Mouse (Mus musculus) heart, adult 18-20 months (tissue): ENCODE data around the gene Slc36a4. TPM values are rescaled to one million over a fixed set of nuclear protein-coding genes. Genes with fewer than 3 reads are reported as not detected.

ENCODE experiments used
- DNase-seq, 2 experiments: peaks; one replicate each; pipeline ENCODE4 v3.0.0; 2021 to 2022; ENCODE audit warnings: mixed read lengths in 1 of 2
- long read RNA-seq, 2 experiments: library from polyadenylated mRNA; stranded (forward); transcript quantifications; one replicate each; pipeline ENCODE4 v2.0.0; 2021
- total RNA-seq, 2 experiments: library from RNA; stranded (reverse); gene quantifications; 2 replicates each; pipeline ENCODE4 v1.2.3; 2021

Slc36a4 gene
- 1 to 10 TPM; 5.9 to 7.7 TPM for total RNA-seq
- long read RNA-seq, experiment 1, partial matches to known transcripts = 0 of 2 reads
- long read RNA-seq, experiment 1, other reads (novel, unspliced or antisense) = 2 of 2 reads
- long read RNA-seq, experiment 2 = 0 reads

GRCm38 (mm10) chr9:15709599-15710381 lies at the start of gene Slc36a4:
Slc36a4 (plus strand) TSS chr9:15709738.
- DNase-seq = peak; percentile 88

GRCm38 (mm10) chr9:15664606-15665005 lies 44.9 kb upstream of the Slc36a4 start:
- DNase-seq = peak in 1 of 2 experiments; percentile 17

GRCm38 (mm10) chr9:15669452-15669851 lies 40.1 kb upstream of the Slc36a4 start:
- no peak for DNase-seq

GRCm38 (mm10) chr9:15670002-15670527 lies 39.5 kb upstream of the Slc36a4 start:
- no peak for DNase-seq

- DNase-seq = no peak
These were observed 37.3 kb upstream of the Slc36a4 start for GRCm38 (mm10) chr9:15672251-15672650.

GRCm38 (mm10) chr9:15681855-15682466 lies 27.6 kb upstream of the Slc36a4 start:
- peak; percentile 70 to 80 for DNase-seq

- DNase-seq = peak; percentile 54 to 85
These were observed 24.3 kb upstream of the Slc36a4 start for GRCm38 (mm10) chr9:15685215-15685614.

GRCm38 (mm10) chr9:15687358-15687757 lies 22.2 kb upstream of the Slc36a4 start:
- DNase-seq = no peak

- no peak for DNase-seq
These were observed 15.7 kb upstream of the Slc36a4 start for GRCm38 (mm10) chr9:15693847-15694246.

GRCm38 (mm10) chr9:15694989-15695388 lies 14.5 kb upstream of the Slc36a4 start:
- no peak for DNase-seq

- no peak for DNase-seq
These were observed 3.8 kb upstream of the Slc36a4 start for GRCm38 (mm10) chr9:15705706-15706105.

- DNase-seq = peak; percentile 14 to 41
These were observed 449 bp upstream of the Slc36a4 start for GRCm38 (mm10) chr9:15708979-15709598.

GRCm38 (mm10) chr9:15710821-15711565 lies 1.5 kb downstream of the Slc36a4 start:
- DNase-seq = no peak

GRCm38 (mm10) chr9:15711676-15712075 lies 2.1 kb downstream of the Slc36a4 start:
- no peak for DNase-seq

GRCm38 (mm10) chr9:15714792-15715191 lies 5.3 kb downstream of the Slc36a4 start:
- no peak for DNase-seq

- DNase-seq = no peak
These were observed 5.9 kb downstream of the Slc36a4 start for GRCm38 (mm10) chr9:15715193-15715989.

- DNase-seq = peak in 1 of 2 experiments; percentile 7
These were observed 7.8 kb downstream of the Slc36a4 start for GRCm38 (mm10) chr9:15717363-15717762.

GRCm38 (mm10) chr9:15718295-15718694 lies 8.8 kb downstream of the Slc36a4 start:
- DNase-seq = no peak

GRCm38 (mm10) chr9:15719594-15719993 lies 10.1 kb downstream of the Slc36a4 start:
- DNase-seq = no peak

GRCm38 (mm10) chr9:15720556-15720955 lies 11.0 kb downstream of the Slc36a4 start:
- DNase-seq = no peak

- no peak for DNase-seq
These were observed 11.8 kb downstream of the Slc36a4 start for GRCm38 (mm10) chr9:15721226-15721833.
